Mouse (Mus musculus) hindbrain, embryonic 12.5 days (tissue): ENCODE measurements around the gene Tspan5. TPM values are rescaled to one million over a fixed set of nuclear protein-coding genes. Genes with fewer than 3 reads are reported as not detected.

Experiments used
- ATAC-seq: fragments of 200-750 bp; cut with Nextera tagmentation; 2 replicates; pipeline ENCODE4 v1.8.0; 2017; ENCODE audit warnings: moderate TSS enrichment; ENCODE audit not compliant: low FRiP score
- H3K27ac ChIP-seq: fragments of 300-500 bp; sonication (generic); 2 replicates; pipeline ENCODE4 v1.5.1; 2016; ENCODE audit warnings: mild to moderate bottlenecking
- H3K27me3 ChIP-seq: fragments of 300-500 bp; sonication (generic); 2 replicates; pipeline ENCODE4 v1.6.1; 2016; ENCODE audit warnings: mild to moderate bottlenecking
- H3K36me3 ChIP-seq: fragments of 300-500 bp; sonication (generic); 2 replicates; pipeline ENCODE4 v1.6.1; 2016; ENCODE audit warnings: mild to moderate bottlenecking
- H3K4me1 ChIP-seq: fragments of 300-500 bp; sonication (generic); 2 replicates; pipeline ENCODE4 v1.6.1; 2016
- H3K4me2 ChIP-seq: fragments of 300-500 bp; sonication (generic); replicated peaks from 2 replicates; pipeline ENCODE4 v1.6.1; 2016; ENCODE audit warnings: mild to moderate bottlenecking
- H3K4me3 ChIP-seq: fragments of 300-500 bp; sonication (generic); 2 replicates; pipeline ENCODE4 v1.5.1; 2016; ENCODE audit warnings: mild to moderate bottlenecking
- H3K9ac ChIP-seq: fragments of 300-500 bp; sonication (generic); 2 replicates; pipeline ENCODE4 v1.6.1; 2016; ENCODE audit warnings: mild to moderate bottlenecking, moderate library complexity
- H3K9me3 ChIP-seq: fragments of 300-500 bp; sonication (generic); replicated peaks from 2 replicates; pipeline ENCODE4 v1.6.1; 2016; ENCODE audit warnings: mild to moderate bottlenecking
- WGBS: fragments of 180-500 bp; shearing (Covaris S2); methylation state at CpG from one replicate; pipeline ENCODE4 v1.1.7; 2016; 5-methylcytosine and 5-hydroxymethylcytosine counted together
- polyA plus RNA-seq: library from polyadenylated mRNA; unstranded; fragments of >200 nt; fragmentation: Nextera tagmentation; extraction: Ambion mirVana; gene quantifications from 2 replicates; pipeline ENCODE4 v1.2.1, GENCODE M21; 2016

Tspan5 gene
- 74.6 and 77.8 TPM in 2 replicates for polyA plus RNA-seq

DNA sequence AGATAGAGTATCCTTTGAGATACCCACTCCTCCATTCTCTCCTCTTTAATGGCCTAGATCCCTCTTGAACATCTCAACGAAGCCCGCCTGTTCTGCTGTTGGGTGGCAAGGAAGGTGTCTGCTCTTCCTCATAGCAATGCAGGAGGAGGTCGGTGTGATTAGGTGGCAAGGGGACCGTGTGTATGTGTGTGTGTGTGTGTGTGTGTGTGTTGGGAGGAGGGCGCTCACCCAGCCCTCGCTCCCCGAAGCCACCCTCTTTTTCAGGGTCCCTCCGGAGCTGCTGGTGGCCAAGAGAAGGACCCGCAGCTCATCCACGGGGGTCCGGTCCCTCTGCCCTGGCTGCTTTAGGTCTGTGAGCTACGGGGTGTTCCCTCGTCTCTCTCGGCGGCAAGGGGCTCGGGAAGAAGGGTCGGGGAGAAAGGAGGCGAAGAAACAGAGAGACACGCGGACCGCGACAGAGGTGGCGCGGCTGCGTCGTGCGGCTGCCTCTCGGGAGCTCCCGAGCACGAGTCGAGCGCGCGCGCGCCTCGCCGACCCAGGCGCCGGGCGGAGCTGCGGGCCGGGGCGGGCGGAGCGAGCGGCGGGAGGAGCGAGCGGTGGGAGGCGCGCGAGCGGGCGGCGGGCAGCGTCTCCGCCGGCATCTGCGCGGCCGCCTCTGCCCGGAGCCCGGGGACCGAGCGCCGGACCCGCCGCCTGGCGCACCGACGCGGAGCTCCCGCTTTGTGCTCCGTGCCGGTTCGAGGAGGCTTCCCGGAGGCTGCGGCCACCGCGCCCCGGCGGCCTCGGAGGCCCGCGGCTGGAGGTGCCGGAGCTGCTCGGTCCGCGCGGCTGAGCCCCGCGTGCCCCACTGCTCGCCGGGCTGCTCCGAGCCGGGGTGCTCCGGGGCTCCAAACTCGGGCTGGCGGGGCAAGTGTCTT lies at the start of gene Tspan5:
TSS of gene Tspan5 (plus strand) at position 547 of the 917 bp plus-strand sequence.
- Histone ChIP-seq H3K9ac (peak within 1 kb of the TSS; percentile 92), H3K36me3 (no peaks in the 10 kb centered on the region), H3K9me3 (no peaks in the 10 kb centered on the region), H3K4me3 (peak within 1 kb of the TSS; percentile 81), H3K4me2 (peak within 1 kb of the TSS; percentile 61), H3K27me3 (0 out of 2 replicates have a peak, but pooled peaks cover 4% of the 10 kb centered on the region), H3K27ac (peak within 1 kb of the TSS; percentile 94), H3K4me1 (peaks cover 29% of the 10 kb centered on the region)
- peak; percentile 88 for ATAC-seq
- under 1% methylated on average over 61 of the region's 100 CpGs for WGBS

DNA sequence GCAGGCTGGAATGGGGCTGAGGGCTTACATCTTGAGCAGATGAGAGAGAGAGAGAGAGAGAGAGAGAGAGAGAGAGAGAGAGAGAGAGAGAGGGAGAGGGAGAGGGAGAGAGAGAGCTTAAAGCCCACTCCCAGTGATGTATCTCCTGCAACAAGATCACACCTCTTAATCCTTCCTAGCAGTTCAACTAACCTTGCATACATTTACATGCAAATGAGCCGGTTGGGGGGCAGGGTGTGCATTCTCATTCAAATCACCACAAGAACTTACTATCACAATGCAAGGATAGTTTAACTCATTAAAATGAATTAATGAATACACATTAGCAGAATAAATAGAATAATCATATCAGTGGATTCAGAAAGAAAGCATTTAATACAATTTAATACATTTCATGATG lies 49.7 kb upstream of the Tspan5 start:
- Histone ChIP-seq H3K9ac (no peak overlapping the region), H3K4me2 (no peak overlapping the region), H3K4me3 (no peak overlapping the region), H3K27me3 (no peaks in the 10 kb centered on the region), H3K36me3 (no peaks in the 10 kb centered on the region), H3K9me3 (no peaks in the 10 kb centered on the region), H3K27ac (no peak overlapping the region), H3K4me1 (0 out of 2 replicates have a peak, but pooled peaks cover 2% of the 10 kb centered on the region)
- 22% methylated on average over 1 of the region's 1 CpGs for WGBS
- no peak for ATAC-seq

DNA sequence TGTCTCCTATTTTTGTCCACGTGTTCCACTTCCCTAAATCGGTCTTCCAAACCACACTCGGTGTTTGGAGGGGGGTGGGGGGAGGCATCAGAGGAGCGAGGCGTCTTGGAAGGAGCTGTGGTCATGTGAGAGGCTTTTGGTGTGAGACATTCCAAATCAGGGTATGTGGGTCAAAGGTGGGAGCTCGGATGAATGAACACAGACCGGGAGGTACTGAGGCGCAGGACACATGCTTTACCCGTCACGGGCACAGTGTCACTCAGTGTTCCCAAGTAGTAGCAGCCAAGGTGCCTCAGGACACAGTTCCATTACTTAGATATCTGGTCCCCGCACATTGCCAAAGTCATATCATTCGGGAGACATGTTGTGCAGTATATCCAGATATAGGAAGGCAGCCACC lies 38.6 kb upstream of the Tspan5 start:
- no peak overlapping the region for H3K4me2 ChIP-seq
- 81% methylated on average over 12 of the region's 12 CpGs for WGBS
- ATAC-seq = no peak

DNA sequence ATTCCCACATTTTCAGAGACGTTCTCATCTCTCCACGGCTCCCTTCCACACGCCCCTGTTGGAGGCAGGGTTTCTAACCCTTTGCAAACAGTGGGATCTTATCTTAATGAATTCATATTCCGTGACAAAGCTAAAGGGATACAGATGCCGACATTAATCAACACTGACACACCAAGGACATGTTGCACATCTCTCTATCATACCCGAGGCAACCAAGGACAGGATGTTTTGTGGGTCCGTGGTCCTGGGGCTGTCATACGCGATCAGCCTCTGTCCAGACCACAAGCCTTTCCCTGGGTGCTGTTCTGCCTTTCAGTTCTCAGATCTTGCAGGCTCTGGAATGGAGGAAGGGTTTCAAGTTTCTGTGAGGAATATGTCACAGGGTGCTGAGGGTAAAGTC lies 37.5 kb upstream of the Tspan5 start:
- H3K36me3 ChIP-seq = no peaks in the 10 kb centered on the region
- H3K4me1 ChIP-seq = 0 out of 2 replicates have a peak, but pooled peaks cover 5% of the 10 kb centered on the region
- no peak overlapping the region for H3K4me3 ChIP-seq
- H3K4me2 ChIP-seq = no peak overlapping the region
- no peak for ATAC-seq
- no peak overlapping the region for H3K27ac ChIP-seq
- no peaks in the 10 kb centered on the region for H3K9me3 ChIP-seq
- no peaks in the 10 kb centered on the region for H3K27me3 ChIP-seq
- 75% methylated on average over 9 of the region's 9 CpGs for WGBS
- H3K9ac ChIP-seq = no peak overlapping the region

More for the DNA sequence above, 38.6 kb upstream of the Tspan5 start:
- Histone ChIP-seq H3K9ac (no peak overlapping the region), H3K27ac (no peak overlapping the region), H3K4me1 (0 out of 2 replicates have a peak, but pooled peaks cover 2% of the 10 kb centered on the region), H3K27me3 (no peaks in the 10 kb centered on the region), H3K9me3 (no peaks in the 10 kb centered on the region), H3K36me3 (no peaks in the 10 kb centered on the region), H3K4me3 (no peak overlapping the region)

DNA sequence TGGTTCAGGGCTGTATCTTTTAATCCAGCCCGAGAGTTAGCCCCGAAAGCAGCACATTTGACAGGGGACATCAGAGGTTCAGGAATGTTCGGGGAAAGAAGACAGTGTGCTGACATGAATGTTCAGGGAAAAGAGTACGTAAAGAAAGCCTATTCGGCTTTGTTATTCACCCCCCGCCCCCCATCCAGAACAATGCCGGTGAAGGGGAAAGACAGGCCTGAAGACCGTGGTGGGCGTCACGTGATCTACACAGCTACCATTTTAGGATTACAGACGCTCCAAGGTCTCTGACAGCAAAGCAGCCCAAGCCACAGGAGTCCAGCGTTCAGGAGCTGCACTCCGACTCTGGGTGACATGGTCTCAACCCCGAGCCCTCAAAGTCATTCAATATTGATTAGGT lies 36.1 kb upstream of the Tspan5 start:
- Histone ChIP-seq H3K9me3 (no peaks in the 10 kb centered on the region), H3K4me3 (no peak overlapping the region), H3K9ac (no peak overlapping the region), H3K4me2 (no peak overlapping the region), H3K4me1 (0 out of 2 replicates have a peak, but pooled peaks cover 5% of the 10 kb centered on the region), H3K27me3 (no peaks in the 10 kb centered on the region), H3K36me3 (no peaks in the 10 kb centered on the region), H3K27ac (no peak overlapping the region)
- 51% methylated on average over 14 of the region's 14 CpGs for WGBS
- ATAC-seq = 0 out of 2 replicates have a peak, but pooled peaks have one; percentile 33

DNA sequence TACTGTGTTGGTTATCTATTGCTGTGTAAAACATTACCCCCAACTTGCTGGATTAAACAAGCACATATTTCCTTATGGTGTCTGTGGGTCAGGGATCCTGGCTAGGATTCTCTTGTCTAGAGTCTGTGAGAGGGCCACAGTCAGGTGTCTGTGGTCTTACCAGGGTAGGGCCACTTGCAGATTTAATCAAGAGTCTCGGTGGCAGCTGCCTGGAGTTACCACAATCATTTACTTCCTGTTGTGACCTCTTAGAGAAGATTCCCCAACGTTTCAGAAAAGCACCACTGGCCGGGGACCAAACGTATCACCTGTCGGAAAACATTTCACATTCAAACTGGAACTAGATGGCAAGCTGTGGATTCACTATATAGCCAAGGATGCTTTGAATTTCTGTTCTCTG lies 32.8 kb upstream of the Tspan5 start:
- no peak overlapping the region for H3K4me3 ChIP-seq
- H3K9ac ChIP-seq = no peak overlapping the region
- H3K4me1 ChIP-seq = 0 out of 2 replicates have a peak, but pooled peaks cover 5% of the 10 kb centered on the region
- H3K27ac ChIP-seq = no peak overlapping the region
- WGBS = 74% methylated on average over 5 of the region's 5 CpGs
- H3K4me2 ChIP-seq = no peak overlapping the region
- H3K9me3 ChIP-seq = no peaks in the 10 kb centered on the region
- ATAC-seq = no peak
- no peaks in the 10 kb centered on the region for H3K27me3 ChIP-seq
- no peaks in the 10 kb centered on the region for H3K36me3 ChIP-seq

DNA sequence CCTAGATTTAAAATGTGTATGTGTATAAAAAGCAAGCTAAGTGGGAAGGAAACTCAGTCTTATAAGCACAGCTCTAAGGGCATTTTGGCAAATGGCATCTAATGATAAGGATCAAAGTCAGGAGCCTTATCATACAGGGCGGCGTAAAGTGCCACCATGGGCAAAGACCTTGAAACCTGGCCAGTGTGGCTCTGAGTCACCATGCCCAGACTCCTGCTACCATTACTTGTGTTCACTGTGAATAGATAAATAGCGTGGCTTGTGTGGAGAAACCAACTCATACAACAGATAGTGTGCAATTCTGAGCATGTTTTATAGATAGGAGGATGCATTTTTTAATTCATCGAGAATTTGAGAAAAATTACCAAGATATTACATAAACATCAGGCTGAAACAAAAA lies 30.0 kb upstream of the Tspan5 start:
- H3K36me3 ChIP-seq = no peaks in the 10 kb centered on the region
- no peak overlapping the region for H3K27ac ChIP-seq
- no peaks in the 10 kb centered on the region for H3K27me3 ChIP-seq
- H3K4me3 ChIP-seq = no peak overlapping the region
- no peaks in the 10 kb centered on the region for H3K9me3 ChIP-seq
- H3K4me1 ChIP-seq = 0 out of 2 replicates have a peak, but pooled peaks cover 3% of the 10 kb centered on the region
- H3K9ac ChIP-seq = no peak overlapping the region
- 96% methylated on average over 4 of the region's 4 CpGs for WGBS
- ATAC-seq = no peak
- H3K4me2 ChIP-seq = no peak overlapping the region

DNA sequence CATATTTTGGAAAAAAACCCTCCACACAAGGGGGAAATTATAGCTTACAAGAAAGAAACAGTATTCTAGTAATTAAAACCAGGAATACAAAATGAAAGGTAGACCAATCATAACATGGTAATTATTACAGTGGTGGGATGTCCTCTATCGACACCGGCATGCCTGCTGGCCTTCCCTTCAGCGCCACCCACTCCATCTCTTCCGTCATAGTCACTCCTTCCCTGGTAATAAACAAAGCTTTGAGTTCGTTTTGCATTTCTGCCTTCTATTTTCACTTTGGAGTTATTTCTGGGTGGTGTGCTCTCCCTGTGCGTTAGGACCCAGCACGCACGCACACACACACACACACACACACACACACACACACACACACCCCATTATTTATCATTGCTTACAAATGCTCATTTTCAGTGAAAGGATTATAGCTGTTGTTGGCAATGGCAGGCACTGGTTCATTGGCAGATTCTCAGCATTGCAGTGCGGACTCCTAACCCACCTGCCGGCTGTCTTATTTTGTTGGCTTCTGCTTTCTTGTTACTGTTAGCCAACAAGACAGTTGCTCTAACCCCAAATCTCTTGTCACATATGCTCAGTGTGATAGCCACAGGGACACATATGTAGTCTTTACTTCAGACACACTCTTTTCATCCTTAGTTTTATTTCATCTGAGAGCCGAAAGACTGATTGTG lies 29.4 kb upstream of the Tspan5 start:
- Histone ChIP-seq H3K4me1 (0 out of 2 replicates have a peak, but pooled peaks cover 3% of the 10 kb centered on the region), H3K4me3 (no peak overlapping the region), H3K9me3 (no peaks in the 10 kb centered on the region), H3K9ac (no peak overlapping the region), H3K4me2 (no peak overlapping the region), H3K36me3 (no peaks in the 10 kb centered on the region), H3K27me3 (no peaks in the 10 kb centered on the region), H3K27ac (no peak overlapping the region)
- no peak for ATAC-seq
- WGBS = 87% methylated on average over 11 of the region's 11 CpGs

DNA sequence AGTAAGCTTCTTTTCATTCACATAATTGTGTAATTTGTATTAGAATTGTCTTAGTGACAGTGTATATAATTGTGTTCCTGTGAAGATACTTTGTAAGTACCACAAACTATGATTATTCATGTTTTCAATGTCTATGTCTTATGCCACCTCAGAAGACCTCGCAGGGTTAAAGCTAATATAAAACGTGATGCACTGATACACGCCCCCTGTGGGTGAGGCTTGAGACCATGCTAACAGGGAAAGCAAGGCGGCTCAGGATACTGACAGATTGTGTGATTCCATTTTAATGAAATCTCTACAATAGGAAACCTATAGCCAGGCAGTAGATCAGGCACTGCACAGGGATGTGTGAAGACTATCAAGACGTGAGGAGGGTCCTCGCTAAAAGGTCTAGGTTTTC lies 28.9 kb upstream of the Tspan5 start:
- Histone ChIP-seq H3K36me3 (no peaks in the 10 kb centered on the region), H3K27me3 (no peaks in the 10 kb centered on the region), H3K4me3 (no peak overlapping the region), H3K27ac (no peak overlapping the region), H3K4me2 (no peak overlapping the region), H3K9ac (no peak overlapping the region), H3K9me3 (no peaks in the 10 kb centered on the region), H3K4me1 (0 out of 2 replicates have a peak, but pooled peaks cover 3% of the 10 kb centered on the region)
- no peak for ATAC-seq
- 54% methylated on average over 6 of the region's 6 CpGs for WGBS

DNA sequence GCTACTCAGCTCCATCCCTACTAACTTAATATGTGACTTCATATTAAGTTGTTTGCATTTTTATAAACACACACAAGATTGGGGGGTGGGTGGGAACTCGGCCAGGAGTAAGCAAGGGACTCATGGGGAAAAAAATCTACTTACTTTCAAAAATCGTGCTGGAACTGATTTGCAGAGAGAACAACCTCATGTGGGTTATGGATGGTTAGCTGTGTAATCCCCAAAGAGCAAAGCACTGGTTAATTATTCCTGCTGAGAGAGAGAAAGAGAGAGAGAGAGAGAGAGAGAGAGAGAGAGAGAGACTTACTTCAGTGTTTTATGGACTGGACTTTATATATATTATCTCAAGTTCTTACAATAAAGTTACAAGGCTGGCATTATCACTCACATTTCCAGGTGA lies 27.2 kb upstream of the Tspan5 start:
- Histone ChIP-seq H3K36me3 (no peaks in the 10 kb centered on the region), H3K9ac (no peak overlapping the region), H3K9me3 (no peaks in the 10 kb centered on the region), H3K4me2 (no peak overlapping the region), H3K4me3 (no peak overlapping the region), H3K27me3 (no peaks in the 10 kb centered on the region), H3K27ac (no peak overlapping the region), H3K4me1 (no peaks in the 10 kb centered on the region)
- ATAC-seq = no peak
- 64% methylated on average over 2 of the region's 2 CpGs for WGBS

DNA sequence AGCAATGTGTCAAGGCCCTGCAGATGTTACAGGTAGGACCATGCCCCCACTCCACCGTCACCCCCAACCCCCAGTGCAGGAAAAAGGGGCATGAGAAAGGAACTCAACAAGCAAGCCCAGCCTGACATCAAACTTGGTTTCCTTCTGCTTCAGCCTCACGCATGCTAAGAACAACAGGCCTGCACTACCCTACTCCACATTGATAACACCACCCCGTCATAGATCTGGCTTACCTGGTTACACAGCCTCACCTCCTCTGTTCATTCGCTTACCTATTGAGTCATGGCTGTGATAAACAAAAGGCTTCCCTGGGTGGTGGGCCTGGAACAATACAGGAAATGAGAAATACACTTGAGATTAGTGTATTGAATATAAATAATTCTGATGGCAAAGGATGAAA lies 26.8 kb upstream of the Tspan5 start:
- H3K4me2 ChIP-seq = no peak overlapping the region
- no peaks in the 10 kb centered on the region for H3K36me3 ChIP-seq
- 93% methylated on average over 4 of the region's 4 CpGs for WGBS
- H3K27me3 ChIP-seq = no peaks in the 10 kb centered on the region
- no peak overlapping the region for H3K27ac ChIP-seq
- no peak for ATAC-seq
- H3K4me1 ChIP-seq = no peaks in the 10 kb centered on the region
- no peak overlapping the region for H3K4me3 ChIP-seq
- no peaks in the 10 kb centered on the region for H3K9me3 ChIP-seq
- no peak overlapping the region for H3K9ac ChIP-seq

DNA sequence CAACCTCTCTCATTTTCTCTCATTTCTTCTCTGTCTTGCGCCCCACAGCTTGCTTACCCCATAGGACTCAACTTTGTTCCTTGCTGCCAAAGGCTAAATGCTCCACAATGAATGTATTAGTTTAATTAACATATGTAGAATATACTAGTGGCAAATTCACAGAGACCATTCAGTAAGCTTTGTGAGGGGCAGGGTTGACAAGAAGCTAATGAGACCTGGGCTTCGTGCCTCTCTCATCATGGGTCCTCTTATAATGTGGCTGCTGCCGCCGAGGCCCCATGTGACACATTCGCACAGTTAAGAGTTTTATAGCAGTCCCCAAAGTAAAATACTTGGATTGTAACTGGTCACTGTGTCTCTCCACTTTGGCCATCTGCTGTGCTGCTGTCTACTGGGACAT lies 25.0 kb upstream of the Tspan5 start:
- Histone ChIP-seq H3K4me3 (no peak overlapping the region), H3K36me3 (no peaks in the 10 kb centered on the region), H3K4me1 (no peaks in the 10 kb centered on the region), H3K27ac (no peak overlapping the region), H3K9ac (no peak overlapping the region), H3K27me3 (no peaks in the 10 kb centered on the region), H3K4me2 (no peak overlapping the region), H3K9me3 (no peaks in the 10 kb centered on the region)
- ATAC-seq = no peak
- WGBS = 87% methylated on average over 5 of the region's 5 CpGs
